Mouse (Mus musculus) heart, postnatal 0 days (tissue): Measurements from ENCODE around the gene Ppp1r15a.

Source experiments
- CTCF ChIP-seq: IDR thresholded peaks from 2 replicates; pipeline ENCODE4 v1.5.1; 2016; ENCODE audit warnings: antibody characterized with exemption, control low read depth, low read depth
- EP300 ChIP-seq: IDR thresholded peaks from 2 replicates; pipeline ENCODE4 v1.6.1; 2016; ENCODE audit warnings: antibody characterized with exemption, low read depth

DNA sequence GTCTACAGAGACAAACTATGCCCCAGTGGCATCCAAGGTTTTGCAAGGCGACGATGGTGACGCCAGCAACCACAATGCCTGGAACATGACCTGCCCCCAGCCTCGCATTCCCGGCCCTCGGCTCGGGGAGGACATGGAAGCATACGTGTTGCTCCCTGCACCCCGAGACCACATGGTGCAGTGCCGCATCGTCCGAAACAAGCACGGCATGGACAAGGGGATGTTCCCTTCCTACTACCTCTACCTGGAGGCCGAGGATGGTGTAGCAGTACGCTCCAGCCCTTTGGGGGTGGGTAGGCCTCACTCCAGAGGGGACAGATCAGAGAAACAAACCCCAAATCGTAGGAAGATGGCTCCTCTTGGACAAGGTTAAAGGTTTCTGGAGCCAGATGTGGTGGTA lies 7.5 kb downstream of the Ppp1r15a start:
- TF ChIP-seq CTCF = no peak
- no peak for TF ChIP-seq EP300
